Mouse (Mus musculus) lung, embryonic 15.5 days (tissue): Measurements from ENCODE around the gene Fgfbp1. TPM values are rescaled to one million over a fixed set of nuclear protein-coding genes. Genes with fewer than 3 reads are reported as not detected.

ENCODE experiments used
- polyA plus RNA-seq: library from polyadenylated mRNA; unstranded; fragments of >200 nt; fragmentation: Nextera tagmentation; extraction: Ambion mirVana; gene quantifications from 2 replicates; pipeline ENCODE4 v1.2.1, GENCODE M21; 2015

The Fgfbp1 gene
- polyA plus RNA-seq, 1 experiment from 2014 or later: 27.0 TPM

Other genes with a start within 250 kb of the Fgfbp1 start
- 1.4 and 2.4 TPM in 2 replicates for gene Bst1, start 162.9 kb downstream of the Fgfbp1 start, polyA plus RNA-seq
- gene Fbxl5, start 160.1 kb downstream of the Fgfbp1 start, polyA plus RNA-seq: 67.4 and 70.4 TPM in 2 replicates
- gene Cd38, start 113.2 kb downstream of the Fgfbp1 start, polyA plus RNA-seq: 27.2 and 28.3 TPM in 2 replicates
- gene Gm7879, start 68.6 kb downstream of the Fgfbp1 start, polyA plus RNA-seq: 0.42 TPM in 1 of 2 replicates, not detected in the other
- 42.9 and 43.0 TPM in 2 replicates for gene Prom1, start 120.3 kb upstream of the Fgfbp1 start, polyA plus RNA-seq
- 34.2 and 35.8 TPM in 2 replicates for gene Tapt1, start 244.8 kb upstream of the Fgfbp1 start, polyA plus RNA-seq